Mouse (Mus musculus) adrenal gland, adult 2 months (tissue): ENCODE data around the gene Lonp2. TPM values are rescaled to one million over a fixed set of nuclear protein-coding genes. Genes with fewer than 3 reads are reported as not detected.
A peak's percentile ranks its signal among the peaks of the same experiment; 100 is the strongest.

Source experiments
- DNase-seq: peaks from one replicate; pipeline ENCODE4 v3.0.0; 2021
- polyA plus RNA-seq: library from polyadenylated mRNA; depleted of rRNA; stranded (reverse); fragments of >200 nt; gene quantifications from 2 replicates; pipeline ENCODE4 v1.2.3, GENCODE M21; 2012
- total RNA-seq, 2 experiments: library from RNA; stranded (reverse); gene quantifications; 2 replicates each; pipeline ENCODE4 v1.2.3; 2021

Gene Lonp2
- total and polyA plus RNA-seq, 3 experiments, result 116 to 245 (median 150) TPM

DNA sequence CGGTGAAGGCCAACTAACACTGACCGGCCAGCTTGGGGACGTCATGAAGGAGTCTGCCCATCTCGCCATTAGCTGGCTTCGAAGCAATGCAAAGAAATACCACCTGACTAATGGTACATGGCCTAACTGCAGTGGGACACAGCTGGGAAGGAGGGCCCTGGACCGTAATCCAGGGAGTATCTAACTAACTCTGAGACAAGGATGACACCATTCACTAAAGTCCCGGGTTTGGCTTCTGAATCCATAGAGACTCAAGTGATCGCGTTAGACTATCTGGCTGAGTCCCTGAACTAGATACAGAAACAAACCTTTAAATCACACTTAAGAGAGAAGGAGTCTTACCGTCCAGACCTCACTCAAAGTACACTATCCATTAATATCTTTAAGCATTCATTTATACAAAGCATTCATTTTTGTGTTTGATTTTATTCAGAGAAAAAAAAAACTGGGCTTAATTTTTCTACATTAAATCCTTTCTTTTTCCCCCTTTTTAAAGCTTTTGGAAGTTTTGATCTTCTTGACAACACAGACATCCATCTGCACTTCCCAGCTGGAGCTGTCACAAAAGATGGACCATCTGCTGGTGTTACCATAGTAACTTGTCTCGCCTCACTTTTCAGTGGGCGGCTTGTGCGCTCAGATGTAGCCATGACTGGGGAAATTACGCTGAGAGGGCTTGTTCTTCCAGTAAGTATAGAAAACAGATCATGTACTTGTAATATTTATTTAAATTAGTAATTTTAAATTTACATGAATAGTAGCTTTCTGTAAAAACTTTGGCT lies 89.8 kb downstream of the Lonp2 start:
- DNase-seq, result no peak

DNA sequence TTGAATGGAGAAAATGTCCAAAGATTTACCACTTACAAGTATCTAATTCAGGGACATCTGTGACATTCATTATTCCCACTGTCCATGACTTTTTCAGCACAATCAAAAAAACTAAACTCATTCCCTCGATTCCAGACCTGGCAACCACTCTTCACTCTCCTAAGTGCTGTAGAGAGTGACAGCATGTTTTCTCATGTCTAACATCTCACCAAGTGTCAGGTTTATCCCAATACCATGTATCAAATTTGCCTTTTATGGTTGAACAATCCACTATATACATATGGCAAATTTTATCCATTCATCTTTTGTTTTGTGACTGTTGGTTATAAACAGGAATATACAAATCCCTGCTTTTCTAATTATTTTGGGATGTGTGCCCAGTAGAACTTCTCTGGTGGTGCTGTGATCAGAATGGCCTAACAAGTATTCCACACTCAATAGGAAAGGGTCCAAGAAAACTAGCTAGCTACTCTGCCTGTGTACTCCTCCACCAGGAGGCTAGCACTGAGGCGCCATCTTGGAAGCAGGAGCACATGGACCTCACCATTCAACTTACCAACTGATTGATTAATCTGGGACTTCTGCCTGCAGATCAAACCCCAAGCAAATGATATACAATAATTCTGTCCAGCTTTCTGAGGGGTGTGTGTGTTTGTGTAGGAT lies 94.6 kb downstream of the Lonp2 start:
- no peak for DNase-seq

DNA sequence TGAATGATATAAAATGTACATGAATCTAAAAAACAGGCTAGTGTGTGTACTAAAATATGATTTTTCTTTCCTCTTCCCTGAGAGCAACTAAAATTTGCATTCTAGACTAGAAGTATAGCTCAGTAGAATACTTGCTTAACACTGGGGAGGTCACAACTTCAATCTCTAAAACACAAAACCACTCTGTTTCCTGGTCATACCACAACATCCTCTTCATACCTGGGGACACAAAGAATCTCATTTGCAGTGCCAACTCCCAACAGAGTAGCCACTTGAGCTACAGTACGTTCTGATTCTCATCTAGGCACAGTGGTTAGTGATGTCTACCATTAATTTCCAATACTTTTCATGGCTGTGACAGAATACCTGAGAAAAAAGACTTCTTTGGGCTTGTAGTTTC lies 95.5 kb downstream of the Lonp2 start:
- DNase-seq, result no peak

DNA sequence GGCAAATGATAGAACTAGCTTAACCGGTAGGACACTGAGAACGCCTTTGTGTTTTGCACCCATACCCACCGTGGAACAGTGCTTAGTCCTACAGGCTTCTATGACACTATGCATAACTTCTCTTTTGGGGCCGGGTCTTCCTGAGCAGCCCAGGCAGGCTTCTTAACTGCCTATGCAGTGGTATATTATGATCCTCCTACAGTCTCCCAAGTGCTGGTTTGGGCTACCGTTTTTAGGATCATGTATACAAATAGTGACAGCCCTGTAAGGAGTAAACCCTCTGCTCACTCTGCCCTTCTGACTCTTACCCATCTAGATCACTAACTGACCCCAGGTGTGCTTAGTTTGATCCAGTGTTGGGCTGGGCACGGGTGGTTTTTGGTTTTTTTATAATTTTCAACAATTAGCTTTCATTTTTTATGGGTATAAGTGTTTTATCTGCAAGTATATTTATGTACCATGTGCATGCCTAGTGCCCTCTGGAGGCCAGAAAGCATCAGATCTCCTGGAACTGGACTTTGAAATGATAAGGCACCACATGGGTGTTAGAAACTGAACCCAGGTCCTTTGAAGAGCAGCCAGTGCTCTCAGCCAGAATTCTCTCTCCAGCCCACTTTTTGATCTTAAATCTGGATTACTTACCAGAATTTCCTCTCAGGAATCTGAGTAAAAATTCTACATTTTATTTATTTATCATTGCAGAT lies 97.1 kb downstream of the Lonp2 start:
- no peak for DNase-seq

DNA sequence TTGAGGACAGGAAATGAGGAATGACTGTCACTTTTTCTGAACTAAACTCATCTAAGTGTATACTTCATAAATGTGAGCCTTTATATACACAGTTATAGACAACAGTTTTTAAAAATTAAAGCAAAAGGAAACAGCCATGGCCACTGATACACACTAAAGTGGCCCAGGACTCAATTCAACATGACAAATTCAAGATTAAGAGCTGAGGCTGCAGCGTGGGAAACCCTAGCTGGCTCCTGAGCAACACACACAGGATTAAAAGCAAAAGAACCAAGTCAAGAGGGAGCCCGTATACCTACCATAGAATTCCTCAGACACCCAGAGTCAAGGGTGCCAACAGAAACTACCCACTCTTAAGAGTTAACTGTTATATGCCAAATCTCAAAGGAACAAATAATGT lies 97.6 kb downstream of the Lonp2 start:
- DNase-seq, result no peak

DNA sequence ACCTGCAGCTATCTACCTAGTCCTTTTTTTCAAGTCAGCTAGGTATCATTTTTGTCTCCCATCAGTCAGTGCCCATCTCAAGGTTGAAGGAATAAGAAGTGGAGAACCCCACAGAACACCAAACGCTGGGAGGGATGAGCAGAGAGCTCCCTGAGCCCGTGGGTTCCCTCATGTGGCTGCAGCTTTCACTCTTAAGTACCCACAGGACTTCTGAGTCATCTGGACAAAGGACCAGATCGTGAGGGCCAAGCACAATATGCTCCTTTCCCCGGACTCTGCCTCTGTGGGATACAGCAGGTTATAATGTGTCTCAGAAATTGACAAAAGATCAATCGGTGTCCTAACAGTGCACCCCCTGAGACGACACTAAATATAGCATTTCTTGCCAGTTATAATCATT lies 103.1 kb downstream of the Lonp2 start:
- DNase-seq, result peak; percentile 31

DNA sequence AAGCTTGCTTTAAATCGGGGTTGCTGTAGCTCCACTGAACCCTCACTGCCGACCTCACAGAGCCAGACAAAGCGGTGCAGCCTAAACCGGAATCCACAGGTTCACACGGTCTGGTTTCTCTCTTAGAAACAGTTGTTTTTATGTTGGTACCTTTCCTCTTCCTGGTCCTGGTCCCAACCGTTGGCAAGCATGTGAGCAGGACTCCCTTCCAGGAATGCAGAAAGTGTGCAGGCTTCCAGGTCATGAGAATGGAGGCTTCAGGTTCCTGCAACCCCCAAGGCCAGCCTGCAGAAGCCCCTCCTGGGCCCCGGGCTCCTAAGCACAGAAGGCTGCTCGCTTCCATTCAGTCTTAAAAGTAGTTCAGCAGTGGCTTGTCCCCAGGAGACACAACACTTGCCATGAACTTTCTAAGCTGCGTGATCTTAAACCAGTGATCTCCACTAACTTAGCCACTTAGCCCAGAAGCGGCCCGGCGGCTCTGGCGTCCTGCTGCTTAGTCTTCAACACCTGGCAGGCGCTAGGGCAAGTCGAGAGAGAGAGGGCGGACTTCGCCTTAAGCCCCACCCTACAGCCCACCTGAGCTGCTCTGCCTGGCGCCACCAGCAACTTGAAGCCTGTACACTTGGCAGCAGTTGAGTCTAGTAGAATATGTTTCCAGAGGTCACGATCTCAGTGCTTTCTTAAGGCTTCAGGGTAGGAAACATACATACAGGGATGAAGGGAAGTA lies 104.5 kb downstream of the Lonp2 start:
- DNase-seq, result no peak

DNA sequence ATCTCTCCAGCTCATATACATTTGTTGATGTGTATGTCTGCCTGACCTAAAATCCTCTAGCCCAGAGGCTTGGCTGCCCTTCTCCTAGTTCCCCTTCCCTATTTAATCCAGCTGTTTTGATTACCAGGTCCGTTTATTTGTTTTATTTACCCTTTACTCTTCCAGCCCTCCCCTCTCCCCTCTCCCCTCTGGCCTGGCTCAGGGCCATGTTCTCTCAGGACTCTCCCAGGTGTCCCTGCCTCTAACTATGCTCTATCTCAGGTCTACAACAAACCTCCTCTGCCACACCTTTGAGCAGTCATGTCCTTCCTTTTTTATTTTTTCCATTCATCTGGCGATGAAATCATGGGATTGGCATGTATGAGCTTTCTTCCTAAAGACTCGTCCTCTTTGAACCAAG lies 106.5 kb downstream of the Lonp2 start:
- no peak for DNase-seq

DNA sequence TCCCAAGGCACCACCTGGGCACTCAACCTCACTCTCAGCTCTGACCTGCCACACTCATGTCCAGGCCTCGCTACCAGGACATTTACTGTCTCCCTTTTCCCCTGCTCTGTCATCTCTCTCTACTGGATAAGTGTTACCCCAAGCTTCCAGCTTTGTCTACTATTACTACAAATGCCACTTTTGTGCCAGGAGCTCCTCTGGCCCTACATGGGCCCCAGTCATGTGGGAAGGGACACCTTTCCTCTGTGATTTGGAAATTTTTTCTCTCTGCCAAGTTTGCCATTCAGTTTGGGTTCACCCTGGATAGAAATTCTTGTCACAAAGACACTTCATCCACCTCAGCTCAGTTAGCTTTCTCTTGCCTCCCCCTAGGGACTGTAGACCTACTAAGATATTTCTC lies 107.0 kb downstream of the Lonp2 start:
- DNase-seq, result no peak

DNA sequence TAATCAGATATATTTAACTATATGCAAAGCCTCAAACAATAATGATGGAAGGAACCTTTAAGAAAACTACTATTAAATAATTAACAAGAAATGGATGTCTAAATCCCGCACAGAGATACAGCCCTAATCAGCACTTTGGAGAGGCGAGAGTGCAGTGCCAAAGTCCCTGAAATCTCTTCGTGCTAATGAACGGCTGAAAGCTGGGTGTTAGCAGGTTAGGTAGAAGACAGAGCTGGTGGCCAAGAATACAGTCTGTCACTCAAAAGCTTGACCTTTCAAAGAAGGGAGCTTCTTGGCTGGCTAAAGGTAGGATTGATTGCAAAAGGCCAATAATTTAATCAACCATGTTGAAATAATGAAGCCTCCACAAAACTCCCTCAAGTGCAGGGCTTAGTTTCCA lies 110.3 kb downstream of the Lonp2 start:
- no peak for DNase-seq

DNA sequence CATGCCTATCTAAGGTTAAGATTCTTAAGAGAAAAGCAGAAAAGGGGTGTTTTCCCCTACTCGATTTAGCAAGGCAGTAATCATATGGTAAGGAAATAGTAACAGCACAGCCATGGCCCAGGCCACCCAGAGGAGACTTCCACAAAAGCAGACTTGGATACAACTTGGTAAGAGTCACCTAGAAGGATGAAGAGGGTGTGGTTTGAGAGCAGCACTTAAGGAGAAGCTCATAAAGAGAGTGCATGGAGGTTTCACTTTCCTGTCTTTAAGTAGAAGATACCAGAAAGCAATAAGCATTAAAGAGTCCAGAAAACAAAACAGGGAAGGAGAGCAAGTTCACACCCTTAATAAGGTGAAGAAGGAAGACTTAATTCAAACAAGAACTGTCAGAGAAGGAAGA lies 111.1 kb downstream of the Lonp2 start:
- DNase-seq, result no peak

DNA sequence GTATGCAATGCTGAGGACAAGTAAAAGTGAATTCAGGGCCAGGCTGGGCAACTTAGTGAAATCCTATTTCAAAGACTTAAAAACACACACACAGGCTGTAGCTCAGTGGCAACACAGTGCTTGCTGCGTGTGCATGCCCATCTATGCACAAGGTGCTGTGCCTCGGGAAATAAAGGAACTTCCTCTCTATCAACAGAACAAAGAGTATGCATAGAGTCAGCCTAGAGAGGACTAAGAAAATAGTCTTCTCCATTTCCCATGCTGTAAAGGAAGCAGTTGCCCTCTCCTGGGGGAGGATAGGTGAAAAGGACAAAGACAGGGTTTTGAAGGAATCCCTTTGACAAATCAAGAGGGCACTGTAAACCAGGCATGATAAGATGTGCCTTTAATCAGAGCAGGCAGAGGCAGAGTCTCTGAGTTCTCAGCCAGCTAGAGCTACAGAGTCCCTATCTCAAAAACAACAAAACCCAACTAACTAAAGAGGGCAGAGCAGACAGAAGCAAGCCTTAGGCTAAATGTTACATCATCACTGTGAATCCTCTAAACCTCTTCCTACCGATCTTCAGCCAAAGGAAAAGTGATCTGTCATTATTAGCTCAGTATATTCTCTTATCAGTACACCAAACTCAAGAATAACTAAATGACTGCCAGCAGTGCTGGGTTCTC lies 111.7 kb downstream of the Lonp2 start:
- no peak for DNase-seq

DNA sequence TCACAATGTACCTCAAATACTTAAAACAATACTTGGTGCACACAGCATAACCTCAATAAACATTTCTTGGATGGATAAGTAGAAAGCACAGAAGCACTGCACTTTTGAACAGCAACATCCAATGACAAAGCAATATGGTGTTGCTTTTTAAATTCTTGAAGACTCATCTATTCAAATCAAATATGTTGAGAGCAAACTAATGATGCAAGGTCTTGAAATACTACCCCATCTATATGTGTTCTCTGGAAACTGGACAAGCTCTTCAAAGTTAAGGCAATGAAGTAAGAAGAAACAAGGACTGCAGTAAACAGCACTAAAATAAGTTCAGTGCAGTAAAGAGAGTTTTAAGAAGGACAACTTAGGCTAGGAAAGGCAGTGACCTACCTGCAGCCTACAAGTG lies 117.1 kb downstream of the Lonp2 start:
- no peak for DNase-seq

DNA sequence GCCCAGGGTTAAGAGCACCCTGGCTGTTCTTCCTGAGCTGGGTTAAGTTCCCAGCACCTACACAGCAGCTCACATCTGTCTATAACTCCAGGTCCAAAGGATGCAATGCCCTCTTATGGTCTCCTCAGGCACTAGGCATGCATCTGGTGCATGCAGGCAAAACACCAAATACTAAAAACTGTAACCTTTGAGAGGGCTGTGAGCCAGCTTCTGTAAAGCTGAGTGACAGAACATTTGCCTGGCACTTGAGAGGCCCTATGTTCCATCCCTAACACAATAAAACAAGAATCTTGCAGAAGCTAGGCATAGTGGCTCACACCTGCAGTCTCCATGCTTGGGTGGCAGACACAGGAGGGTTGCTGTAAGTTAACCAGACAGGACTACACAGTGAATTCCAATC lies 117.8 kb downstream of the Lonp2 start:
- DNase-seq, result no peak

DNA sequence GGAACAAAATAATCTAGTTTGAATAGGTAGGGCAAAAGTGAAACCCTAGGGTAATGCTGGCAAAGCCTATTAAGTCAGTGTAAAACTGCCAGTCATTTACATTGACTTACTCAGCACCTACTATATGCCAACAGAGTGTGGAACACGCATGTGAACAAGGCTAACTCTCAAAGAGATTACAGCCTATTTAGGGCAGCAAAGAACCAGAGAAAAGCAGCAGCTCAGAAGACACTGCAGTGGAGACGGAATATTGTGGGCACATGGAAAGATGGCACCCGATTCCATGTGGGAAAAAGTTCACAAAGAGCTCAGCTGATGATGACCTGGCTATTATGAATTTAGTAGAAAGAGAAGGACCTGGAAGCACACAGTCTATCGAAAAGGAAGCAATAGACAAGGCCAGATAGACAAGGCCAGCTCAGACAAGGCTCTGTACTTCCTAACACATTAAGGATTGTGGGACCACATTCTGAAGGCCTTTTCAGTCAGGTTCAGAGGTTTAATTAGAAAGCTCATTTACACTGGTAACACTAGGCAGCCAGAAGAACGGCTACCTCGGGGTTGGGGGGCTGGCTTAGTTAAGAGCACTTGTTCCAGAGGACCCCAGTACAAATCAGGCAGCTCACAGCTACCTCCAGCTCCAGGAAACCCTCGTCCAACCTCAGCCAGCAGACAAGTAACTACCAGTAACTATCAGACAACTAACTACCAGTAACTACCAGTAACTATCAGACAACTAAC lies 118.9 kb downstream of the Lonp2 start:
- DNase-seq, result no peak

DNA sequence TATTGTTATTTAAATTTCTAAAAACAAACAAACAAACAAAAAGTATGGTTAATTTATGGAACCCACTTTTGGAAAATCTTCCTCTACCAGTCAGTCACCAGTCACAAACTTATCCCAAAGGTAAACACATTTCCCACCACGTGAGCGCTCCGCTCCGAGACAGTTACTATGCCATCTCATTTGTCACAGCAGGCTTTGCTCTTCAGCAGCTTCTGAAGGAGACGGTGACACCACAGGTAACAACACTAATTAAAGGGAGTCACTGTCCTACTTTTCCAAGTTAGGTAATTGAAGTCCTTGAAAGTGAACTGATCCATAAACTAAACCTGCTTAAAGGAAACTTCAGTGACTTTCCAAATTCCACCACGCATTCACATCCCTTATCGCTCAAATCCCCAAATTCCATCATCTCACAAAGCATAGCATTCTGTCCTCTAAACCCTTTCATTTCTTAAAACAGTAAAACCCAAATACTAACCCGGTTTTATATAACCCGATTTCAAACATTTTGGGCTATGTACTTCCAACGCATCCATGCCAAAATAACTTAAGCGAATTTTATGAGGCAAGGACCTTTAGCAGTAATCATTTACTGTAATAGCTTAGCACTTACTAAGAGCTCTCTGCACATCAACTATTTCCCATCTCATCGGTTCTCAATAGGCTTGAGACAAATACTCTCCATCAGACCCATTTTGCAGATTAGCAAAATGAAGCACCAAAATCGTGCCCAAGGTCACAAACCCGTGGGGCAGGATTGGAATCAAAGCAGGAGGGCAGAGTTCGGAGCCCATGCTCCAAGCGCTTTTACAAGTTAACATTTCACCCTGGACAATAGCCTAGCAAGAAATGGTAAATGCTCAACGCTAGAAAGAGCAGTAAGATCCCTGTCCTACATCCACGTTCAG lies 120.7 kb downstream of the Lonp2 start:
- DNase-seq, result no peak

DNA sequence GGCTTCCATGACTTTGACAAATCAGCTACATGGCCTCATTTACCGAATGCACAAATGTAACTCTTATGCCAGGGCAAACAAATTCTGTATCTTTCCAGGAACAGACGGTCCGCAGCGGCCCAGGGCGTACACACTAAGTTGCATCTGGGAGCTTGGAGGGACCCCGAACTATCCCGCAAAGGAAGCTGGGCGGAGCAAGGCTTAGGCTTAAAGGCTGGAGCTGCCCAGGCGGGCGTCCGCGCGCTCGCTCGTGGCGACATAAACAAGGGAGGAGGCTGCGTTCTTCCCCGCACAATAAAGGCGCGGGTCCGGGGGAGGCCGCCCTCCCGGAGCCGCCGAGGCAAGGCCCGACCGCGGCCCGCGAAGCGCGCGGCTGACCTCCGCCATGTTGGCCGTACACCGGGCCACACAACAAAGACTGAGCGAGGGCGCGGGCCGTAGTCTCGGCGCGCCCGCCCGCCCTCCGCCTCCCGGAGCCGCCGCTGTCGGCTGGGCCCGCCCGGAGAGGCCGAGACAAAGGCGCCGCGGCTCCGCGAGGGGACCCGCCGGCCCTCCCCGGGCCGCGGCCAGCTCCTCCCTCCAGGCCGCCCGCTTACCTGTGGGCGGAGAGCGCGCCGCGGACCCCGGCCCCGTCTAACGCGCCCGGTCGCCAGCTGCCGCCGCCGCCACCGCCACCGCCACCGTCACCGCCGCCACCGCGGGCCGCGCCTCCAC lies 121.5 kb downstream of the Lonp2 start, which contains the start of the genes Gm10638 and Siah1a:
Gene Gm10638, plus strand, starts transcription at position 479 of the 714 bp plus-strand sequence.
Gene Siah1a, minus strand, starts transcription at position 714 of the 714 bp plus-strand sequence.
- peak; percentile 84 for DNase-seq

DNA sequence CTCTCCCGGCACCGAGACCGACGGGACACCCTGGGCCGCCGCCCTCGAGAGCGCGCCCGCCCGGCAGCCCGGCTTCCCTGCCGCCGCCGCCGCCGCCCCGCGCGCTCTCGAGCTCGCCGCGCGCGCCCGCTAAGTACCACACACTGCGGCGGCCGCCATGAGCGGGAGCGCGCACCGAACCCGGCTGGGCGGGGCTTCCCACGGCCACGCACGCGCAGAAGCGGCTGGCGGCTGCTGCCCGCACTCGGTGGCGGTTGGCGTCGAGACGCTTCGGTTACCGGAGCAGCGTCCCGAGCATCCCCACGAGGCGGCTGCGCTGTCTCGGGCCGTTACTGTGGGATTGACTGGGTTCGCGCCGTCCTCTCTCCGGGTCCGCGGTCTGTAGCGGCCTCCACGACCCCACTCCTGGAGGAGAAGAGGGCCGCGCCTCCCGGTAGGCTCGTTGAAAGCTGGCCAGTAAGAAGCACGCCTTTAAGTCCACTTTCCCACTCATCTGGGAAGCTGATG lies 122.1 kb downstream of the Lonp2 start:
- peak; percentile 98 for DNase-seq

DNA sequence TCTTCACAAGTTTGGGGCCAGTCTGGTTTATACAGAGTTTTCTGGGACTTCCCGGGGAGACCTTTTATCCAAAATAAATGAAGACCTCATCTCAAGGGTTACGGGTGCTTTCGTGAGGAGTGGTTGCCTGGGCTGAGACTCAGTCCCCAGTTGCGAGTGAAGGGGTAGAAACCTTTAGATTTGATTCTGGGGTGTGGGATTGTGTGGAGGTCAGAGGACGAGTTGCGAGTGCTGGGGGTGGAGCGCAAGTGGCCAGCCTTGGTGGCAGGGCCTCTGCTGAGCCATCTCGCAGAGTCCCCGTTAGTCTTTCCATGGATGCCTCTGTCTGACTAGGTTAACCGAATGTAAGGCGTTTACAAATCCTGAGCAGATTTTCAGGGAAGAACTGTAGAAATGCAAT lies 122.7 kb downstream of the Lonp2 start:
- peak; percentile 61 for DNase-seq
